In the genomic region with DNA sequence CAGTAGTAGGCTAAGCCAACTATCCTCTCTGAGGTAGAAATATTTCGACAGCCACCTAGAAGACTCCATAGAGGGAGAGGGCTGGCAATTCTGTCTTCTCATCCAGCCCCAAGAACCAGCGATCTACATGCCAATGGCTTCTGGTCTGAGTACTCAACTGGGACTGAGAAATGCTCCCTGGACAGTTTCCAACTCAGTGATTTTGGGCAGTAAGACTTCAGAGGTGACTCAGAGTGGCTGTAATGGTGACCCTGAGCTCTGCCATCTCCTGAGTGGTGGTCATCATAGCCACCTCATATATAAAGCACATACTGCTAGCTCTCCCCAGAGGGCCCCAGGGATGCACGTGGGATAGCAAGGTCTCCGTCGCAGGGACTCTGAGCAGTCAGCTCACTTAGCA, we compare ENCODE assay signal across 18 mouse cellular contexts.
"Had no signal": no experiment of that assay in that cellular context is flagged by ENCODE, and none has a peak within 500 bp of the region (broad histone marks: within the 10 kb centered on the region; RNA-seq: fewer than 3 reads in every experiment).

No protein-coding gene starts in this region.

- H3K4me3 ChIP-seq: layer of hippocampus, adult 2 months; limb, embryonic 12.5 days; limb, embryonic 15.5 days; midbrain, embryonic 12.5 days; midbrain, embryonic 15.5 days; neural tube, embryonic 12.5 days; neural tube, embryonic 15.5 days; stomach, embryonic 15.5 days had no signal

- DNase-seq: kidney, postnatal 25 days; left cerebral cortex, postnatal 4 days; liver, postnatal 0 days; lung, embryonic 14.5 days; retina, postnatal 1 day; spleen, adult 18-20 months; thymus, postnatal 25 days had no signal

- H3K4me1 ChIP-seq: limb, embryonic 12.5 days; limb, embryonic 15.5 days; midbrain, embryonic 12.5 days; midbrain, embryonic 15.5 days; neural tube, embryonic 12.5 days; neural tube, embryonic 15.5 days; stomach, embryonic 15.5 days had no signal

- H3K27ac ChIP-seq: kidney, postnatal 0 days; layer of hippocampus, adult 2 months; limb, embryonic 12.5 days; limb, embryonic 15.5 days; liver, embryonic 14.5 days; macrophage; midbrain, embryonic 12.5 days; midbrain, embryonic 15.5 days; neural tube, embryonic 12.5 days; neural tube, embryonic 15.5 days; stomach, embryonic 15.5 days had no signal
